Mouse (Mus musculus): ENCODE data around the gene Mex3a.
A peak's percentile ranks its signal among the peaks of the same experiment; 100 is the strongest.

Gene Mex3a

GRCm38 (mm10) chr3:88505765-88506164 is 26.4 kb upstream of the Mex3a start:
- no peak for DNase-seq (ENCODE audit: low spot score in 2 of 2)

DNA sequence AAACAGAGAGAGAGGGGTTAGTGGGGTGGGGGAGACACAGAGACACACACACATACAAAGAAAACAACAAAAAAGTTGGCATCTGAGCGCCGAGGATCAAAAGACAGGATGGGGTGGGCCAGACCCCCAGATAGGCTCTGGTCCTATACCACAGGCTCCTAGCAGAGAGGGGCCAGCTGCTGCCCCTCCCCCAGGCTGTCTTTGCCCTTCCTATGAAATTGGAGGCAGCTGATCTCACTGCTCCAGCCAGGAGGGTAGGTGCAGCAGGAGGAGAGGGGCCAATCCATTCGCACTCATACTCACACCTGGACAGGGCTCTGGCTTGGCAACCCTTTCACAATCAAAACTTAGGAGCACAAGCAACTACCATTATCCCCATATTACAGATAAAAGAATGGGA is 22.9 kb upstream of the Mex3a start:
- DNase-seq (ENCODE audit: low spot score in 2 of 2), result no peak

DNA sequence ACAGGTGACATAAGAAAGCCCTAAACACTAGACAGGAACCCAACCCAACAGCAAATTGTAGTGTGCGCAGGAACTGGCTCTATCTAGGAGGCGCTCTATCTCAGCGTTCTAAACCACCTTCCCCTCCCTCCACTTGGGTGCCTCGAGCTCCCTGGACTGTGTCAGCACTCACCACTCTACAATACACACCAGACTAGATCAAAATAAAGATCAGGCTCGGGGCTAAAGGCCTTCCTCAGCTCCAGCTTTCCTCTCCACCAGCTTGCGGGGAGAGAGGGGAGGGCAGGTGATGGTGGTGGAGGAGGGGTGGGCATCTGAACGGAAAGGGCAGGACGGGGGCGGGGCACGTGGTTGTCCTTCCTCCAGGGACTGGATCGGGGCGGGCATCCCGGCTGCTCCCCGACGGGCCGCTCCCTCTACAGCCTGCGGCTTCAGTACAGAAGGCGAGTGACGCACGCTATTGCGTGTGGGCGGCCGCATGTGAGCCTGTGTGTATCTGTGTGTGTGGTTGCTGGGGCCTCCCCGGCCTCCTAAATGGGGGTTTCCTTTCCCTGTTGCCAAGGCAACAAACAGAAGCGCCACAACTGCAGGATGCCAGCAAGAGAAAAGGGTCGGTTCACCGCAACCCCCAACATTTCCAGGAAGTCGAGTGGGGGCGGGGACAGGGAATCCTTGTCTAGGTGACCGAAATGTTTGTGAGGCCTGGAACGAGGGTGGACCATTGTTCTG is 22.3 kb upstream of the Mex3a start, which contains the start of gene Lmna:
TSS of gene Lmna (minus strand) at position 265 of the 729 bp plus-strand sequence.
- peak; percentile 92 to 96 for DNase-seq (ENCODE audit: low spot score in 2 of 2)

DNA sequence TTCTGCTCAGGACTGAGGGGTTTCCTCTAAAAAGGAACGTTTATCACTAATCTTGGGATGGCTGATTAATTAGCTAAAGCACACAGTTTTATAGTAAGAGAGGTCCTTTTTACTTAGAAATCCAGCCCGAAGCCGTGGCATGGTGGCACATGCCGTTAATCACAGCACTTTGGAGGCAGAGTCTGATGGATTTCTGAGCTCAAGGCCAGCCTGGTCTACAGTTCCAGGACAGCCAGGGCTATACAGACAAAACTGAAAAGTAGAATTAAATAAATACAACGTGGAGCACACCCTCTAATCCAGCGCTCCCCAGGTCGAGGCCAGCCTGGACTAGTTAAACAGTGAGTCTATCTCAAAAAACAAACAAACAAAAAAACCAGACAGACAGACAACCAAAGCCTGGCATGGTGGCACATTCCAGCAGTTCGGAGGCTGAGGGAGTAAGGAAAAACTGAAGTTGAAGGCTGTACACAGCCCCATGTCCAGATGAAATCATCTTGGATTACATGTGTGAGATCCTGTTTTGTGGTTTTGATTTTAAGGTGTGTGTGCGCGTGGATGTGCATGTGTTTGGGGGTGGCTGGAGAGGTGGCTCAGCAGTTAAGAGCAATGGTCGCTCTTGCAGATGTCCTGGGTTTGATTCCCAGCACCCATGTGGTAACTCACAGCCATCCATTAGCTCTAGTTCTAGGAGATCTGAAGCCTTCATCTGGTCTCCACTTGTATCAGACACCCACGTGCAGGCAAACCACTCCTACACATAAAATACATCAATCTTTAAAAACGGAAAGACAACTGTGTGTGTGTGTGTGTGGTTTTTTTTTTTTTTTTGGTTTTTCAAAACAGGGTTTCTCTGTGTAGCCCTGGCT is 21.5 kb upstream of the Mex3a start:
- no peak for DNase-seq (ENCODE audit: low spot score in 2 of 2)

GRCm38 (mm10) chr3:88511559-88511958 is 20.6 kb upstream of the Mex3a start:
- DNase-seq (ENCODE audit: low spot score in 2 of 2), result no peak

GRCm38 (mm10) chr3:88512141-88512895 is 19.9 kb upstream of the Mex3a start:
- DNase-seq (ENCODE audit: low spot score in 2 of 2), result no peak

DNA sequence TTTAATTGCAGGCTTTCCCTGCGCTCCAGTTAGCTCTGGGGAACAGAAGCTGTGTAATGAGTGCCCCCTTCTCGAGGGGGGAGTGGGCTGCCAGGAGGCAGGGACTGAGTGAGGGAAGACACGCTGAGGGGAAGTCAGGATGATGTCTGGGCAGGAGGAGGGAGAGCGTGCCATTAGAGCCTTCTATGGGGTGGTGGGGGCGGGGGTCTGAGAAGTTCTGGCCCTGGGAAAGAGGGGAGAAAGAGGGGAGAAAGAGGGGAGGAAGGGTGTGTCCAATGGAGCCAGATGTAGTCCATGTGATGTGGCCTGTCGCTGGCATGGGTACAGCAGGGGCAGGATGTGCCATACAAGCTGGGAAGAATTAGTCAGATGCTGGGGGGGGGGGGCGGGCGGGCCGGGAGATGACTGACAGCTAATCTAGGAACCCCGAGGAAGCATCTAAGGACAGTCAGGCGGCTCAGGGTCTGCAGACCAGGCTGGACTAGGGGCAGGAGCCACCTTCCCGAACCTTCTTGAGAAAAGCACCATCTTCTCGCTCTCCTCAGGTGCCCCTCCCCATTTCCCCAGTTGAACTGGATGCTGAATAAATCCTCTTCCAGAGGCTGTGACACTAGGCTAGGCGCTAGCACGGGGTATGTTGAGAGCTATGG is 19.2 kb upstream of the Mex3a start:
- DNase-seq (ENCODE audit: low spot score in 2 of 2), result no peak

DNA sequence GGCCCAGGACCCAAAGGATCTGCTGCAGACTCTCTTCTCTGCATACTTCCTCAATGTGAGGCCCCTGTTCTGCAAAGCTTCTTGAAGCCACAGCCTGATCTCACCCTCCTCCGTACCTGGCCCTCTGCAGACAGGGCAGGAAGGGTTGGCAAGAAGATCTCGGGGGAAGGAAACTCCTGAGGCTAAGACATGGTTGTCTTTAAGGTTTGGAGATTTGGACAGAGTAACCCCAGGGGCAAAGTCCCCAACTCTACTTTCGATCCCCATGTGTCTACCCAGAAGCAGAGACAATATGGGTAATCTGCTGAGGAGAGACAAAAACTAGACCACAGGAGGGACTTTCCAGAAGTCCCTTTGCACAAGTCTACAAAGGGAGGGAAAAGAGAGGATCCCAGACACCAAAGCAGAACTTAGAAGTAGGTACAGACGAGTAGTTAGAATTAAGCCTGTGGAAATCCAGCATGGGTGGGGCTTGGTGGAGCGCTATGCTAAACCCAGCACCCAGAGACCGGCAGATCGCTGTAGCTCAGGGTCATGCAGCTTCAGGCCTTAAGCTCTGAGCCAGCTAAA is 18.6 kb upstream of the Mex3a start:
- no peak for DNase-seq (ENCODE audit: low spot score in 2 of 2)

DNA sequence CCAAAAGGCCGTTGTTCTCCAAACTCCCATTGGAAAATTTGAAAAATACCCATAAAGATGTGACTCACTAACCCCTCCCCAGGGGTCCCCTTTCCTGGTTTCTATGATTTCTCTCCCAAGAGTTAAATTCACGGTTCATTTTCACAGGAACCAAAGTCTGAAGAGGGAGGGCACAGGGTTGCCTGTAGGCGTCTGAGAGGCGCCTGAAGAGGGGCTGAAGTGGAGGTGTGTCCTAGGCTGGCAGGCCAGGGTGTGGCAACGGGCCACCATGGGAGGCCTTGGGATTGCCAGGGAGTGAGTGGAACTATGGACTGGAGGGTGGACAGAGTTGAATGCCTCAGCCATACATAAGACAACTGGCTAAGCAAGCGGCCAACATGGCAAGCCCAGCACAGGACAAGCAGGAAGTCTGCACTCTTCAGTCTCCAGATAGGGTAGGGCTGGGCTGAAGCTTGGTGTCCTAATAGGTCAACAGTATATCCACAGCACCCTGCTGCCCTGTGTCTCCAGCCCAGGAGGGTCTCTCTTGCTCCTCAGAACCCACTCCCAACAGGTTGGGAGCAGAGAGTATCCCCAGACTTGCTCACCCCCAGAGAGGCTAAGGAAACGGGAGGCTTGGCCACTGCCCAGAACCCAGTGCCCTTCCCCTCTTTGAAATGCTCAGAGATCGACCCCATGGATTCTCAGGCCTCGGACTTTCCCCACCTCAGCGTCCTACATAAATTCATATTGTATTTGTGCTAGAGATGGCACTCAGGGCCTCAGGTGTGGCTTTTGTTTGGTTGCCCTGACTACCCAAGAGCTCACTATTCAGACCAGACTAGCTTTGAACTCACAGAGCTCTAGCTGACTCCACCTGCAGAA is 17.7 kb upstream of the Mex3a start:
- no peak for DNase-seq (ENCODE audit: low spot score in 2 of 2)

- no peak for DNase-seq (ENCODE audit: low spot score in 2 of 2)
Measured at GRCm38 (mm10) chr3:88515095-88515386, 17.2 kb upstream of the Mex3a start.

GRCm38 (mm10) chr3:88516407-88516806 is 15.8 kb upstream of the Mex3a start:
- no peak for DNase-seq (ENCODE audit: low spot score in 2 of 2)

DNA sequence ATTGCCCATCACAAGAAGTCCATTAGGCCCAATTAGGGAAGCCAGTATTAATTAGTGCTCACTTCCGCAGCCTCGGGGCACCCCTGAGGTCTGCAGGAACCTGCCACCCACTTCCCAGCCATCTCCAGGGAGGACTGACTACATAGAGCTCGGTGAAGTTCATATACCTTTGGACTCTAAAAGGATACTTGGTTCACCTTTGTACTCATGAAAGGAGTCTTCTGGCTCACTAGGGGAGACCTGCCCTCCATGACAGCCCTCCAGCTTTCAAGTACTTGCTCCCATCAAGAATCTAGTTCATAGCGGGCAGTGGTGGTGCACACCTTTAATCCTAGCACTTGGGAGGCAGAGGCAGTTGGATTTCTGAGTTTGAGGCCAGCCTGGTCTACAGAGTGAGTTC is 13.8 kb upstream of the Mex3a start:
- DNase-seq (ENCODE audit: low spot score in 2 of 2), result no peak

- no peak for DNase-seq (ENCODE audit: low spot score in 2 of 2)
Measured at GRCm38 (mm10) chr3:88520078-88520477, 12.1 kb upstream of the Mex3a start.

DNA sequence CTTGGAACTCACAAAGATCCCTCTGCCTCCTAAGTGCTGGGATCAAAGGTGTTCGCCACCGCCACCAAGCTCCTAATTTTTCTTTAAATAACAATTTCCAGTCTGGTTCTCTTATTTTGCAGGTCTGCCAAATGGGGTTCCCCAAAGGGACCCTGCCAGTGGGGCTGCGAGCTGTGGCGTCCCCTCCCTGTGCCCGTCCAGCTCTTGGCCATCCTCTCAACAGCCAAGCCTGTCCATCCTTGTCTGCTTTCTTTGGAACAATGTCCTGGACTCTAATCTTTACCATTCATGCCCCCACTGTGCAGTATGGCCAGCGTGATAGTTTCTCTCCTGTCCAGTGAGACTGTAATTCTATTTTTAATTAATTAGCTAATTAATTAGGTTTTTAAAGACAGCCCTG is 11.0 kb upstream of the Mex3a start:
- no peak for DNase-seq (ENCODE audit: low spot score in 2 of 2)

- DNase-seq (ENCODE audit: low spot score in 2 of 2), result peak in 1 of 2 experiments; percentile 59
Measured at GRCm38 (mm10) chr3:88521803-88522331, 10.3 kb upstream of the Mex3a start.

DNA sequence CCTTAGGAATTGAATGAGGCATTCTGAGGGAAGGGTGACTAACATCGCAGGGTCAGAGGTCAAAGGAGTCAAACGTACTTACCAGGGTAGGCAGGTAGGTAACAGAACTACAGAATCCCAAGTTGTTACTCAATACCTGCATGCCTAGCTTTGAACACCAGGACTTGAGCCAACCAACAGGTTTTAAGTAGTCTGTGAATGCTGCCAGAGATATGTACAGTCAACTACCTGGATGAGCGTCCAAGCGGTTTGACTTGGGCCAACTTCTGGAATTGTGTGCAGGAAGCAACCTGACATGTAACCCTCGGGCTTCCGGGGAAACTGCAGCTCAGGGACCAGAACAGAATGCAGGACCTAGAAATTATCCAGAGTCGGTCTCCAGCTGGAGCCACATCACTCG is 9.2 kb upstream of the Mex3a start:
- no peak for DNase-seq (ENCODE audit: low spot score in 2 of 2)

GRCm38 (mm10) chr3:88525021-88525420 is 7.2 kb upstream of the Mex3a start:
- no peak for DNase-seq (ENCODE audit: low spot score in 2 of 2)

DNA sequence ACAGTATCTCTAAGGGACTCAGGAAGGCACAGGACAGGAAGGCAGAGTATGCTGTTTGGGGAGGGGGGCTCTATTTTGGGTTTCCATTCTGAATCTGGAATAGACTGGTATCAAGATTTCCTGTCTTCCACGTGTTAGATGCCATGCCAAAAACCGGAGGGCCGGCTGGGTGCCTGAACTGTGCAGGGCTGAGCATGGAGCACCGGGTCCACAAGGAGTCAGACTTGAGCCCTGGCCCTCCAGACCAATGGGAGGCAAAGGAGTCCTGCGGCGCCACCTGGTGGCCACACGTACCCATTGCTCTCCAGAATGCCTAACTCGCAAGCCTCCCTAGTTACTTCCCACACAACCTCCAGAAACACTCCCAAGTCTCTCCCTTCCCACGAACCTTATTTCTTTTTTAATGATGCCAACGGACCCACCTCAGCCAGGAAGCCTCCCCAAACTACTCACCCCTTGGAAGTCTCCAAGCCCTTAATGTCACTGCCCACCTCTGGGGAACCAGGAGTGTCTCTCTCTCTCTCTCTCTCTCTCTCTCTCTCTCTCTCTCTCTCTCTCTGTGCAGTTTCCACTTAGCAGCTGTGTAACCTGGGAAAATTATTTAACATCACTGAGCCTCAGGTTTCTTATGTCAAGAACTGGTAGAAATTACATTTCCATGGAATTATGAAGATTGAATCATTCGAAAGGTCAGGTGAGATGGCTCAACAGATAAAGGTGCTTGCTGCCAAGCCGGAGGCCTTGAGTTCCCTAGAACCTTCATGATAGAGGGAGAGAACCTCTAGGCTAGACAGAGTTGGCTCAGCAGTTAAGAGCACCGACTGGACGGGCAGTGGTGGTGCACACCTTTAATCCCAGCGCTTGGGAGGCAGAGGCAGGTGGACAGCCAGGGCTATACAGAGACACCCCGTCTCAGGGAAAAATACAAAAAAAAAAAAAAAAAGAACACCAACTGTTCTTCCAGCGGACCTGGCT is 5.8 kb upstream of the Mex3a start:
- DNase-seq (ENCODE audit: low spot score in 2 of 2), result peak; percentile 78 to 88

GRCm38 (mm10) chr3:88527565-88527964 is 4.6 kb upstream of the Mex3a start:
- DNase-seq (ENCODE audit: low spot score in 2 of 2), result no peak

All from urinary bladder, postnatal 4 days (tissue).